Comparison of ENCODE assay signal across 26 mouse cellular contexts in the genomic region with DNA sequence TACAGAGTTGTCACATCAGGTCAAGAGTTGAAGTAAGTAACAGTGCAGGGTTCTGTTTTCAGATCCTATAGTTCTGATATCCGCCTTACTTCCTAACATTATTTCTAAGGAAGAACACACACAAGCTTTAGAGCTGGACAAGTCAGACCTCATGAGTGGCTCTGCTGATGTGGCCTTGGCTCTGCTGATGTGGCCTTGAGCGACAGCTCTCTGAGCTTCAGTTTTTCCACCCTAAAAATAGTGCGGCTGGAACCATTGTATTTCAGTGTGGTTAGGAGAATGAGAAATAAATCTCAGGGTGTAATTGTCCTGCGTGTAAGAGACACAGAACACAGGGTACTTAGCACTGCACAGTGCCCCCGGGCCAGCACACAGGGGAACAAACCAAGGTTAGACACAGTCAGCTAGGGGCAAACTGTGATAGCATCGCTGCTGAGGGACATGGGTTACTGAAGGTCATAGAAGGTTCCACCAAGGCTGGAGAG. TPM values are rescaled to one million over a fixed set of nuclear protein-coding genes. Genes with fewer than 3 reads are reported as not detected.
DNase-seq lines count a peak whose midpoint lies in the region; ATAC-seq and TF ChIP-seq lines count a peak whose summit lies in the region.
"Had no signal": no experiment of that assay in that cellular context is flagged by ENCODE, and none has a peak within 500 bp of the region (broad histone marks: within the 10 kb centered on the region; RNA-seq: fewer than 3 reads in every experiment).

No protein-coding gene starts in this region.

- no peak for ATAC-seq in intestine, postnatal 0 days
- ATAC-seq in forebrain, embryonic 11.5 days (replicated peaks; ENCODE audit: low FRiP score), result no peak
- ATAC-seq: forebrain, embryonic 15.5 days had no signal

- peak; percentile 67 for DNase-seq in adrenal gland, adult 2 months
- no peak for DNase-seq in adrenal gland, postnatal 4 days (ENCODE audit: low spot score in 2 of 2)
- peak; percentile 33 for DNase-seq in adrenal gland, postnatal 25 days
- DNase-seq in cerebellum, postnatal 4 days (ENCODE audit: low spot score in 2 of 2), result no peak
- DNase-seq in cerebellum, postnatal 14 days, result no peak
- DNase-seq in forebrain, embryonic 11.5 days (ENCODE audit: low spot score), result no peak
- DNase-seq: cerebellum, adult 18-20 months; cerebellum, adult 9-11 months; embryo, embryonic 11 days; gastrocnemius, postnatal 36 days; heart, adult 11 months; kidney, adult 11 months had no signal

- H3K36me3 ChIP-seq in intestine, postnatal 0 days (ENCODE audit: control insufficient read depth, insufficient read depth), result no peaks in the 10 kb centered on the region
- H3K36me3 ChIP-seq in forebrain, embryonic 11.5 days (ENCODE audit: control insufficient read depth, insufficient read depth, low read length), result no peaks in the 10 kb centered on the region
- H3K36me3 ChIP-seq: embryonic facial prominence, embryonic 15.5 days; forebrain, embryonic 10.5 days; forebrain, embryonic 15.5 days; heart, embryonic 12.5 days; hindbrain, embryonic 10.5 days had no signal

- no peaks in the 10 kb centered on the region for H3K27me3 ChIP-seq in intestine, postnatal 0 days (replicated peaks; ENCODE audit: control insufficient read depth, insufficient read depth, low read length)
- H3K27me3 ChIP-seq in forebrain, embryonic 11.5 days (ENCODE audit: control insufficient read depth, insufficient read depth, low read length), result peaks cover 15% of the 10 kb centered on the region; the same call in 1 of the 2 replicates
- H3K27me3 ChIP-seq: embryonic facial prominence, embryonic 15.5 days; forebrain, embryonic 15.5 days; heart, embryonic 12.5 days had no signal

- H3K4me3 ChIP-seq in intestine, postnatal 0 days (ENCODE audit: low read depth, low read length), result no peak overlapping the region
- H3K4me3 ChIP-seq in forebrain, embryonic 11.5 days (ENCODE audit: low read depth, low read length), result no peak overlapping the region
- H3K4me3 ChIP-seq: embryonic facial prominence, embryonic 15.5 days; erythroblast, embryonic 14.5 days; forebrain, embryonic 10.5 days; forebrain, embryonic 15.5 days; heart, embryonic 12.5 days; hindbrain, embryonic 10.5 days had no signal

- peak overlapping the region; percentile 10; the same call in 1 of the 2 replicates for H3K4me2 ChIP-seq in intestine, postnatal 0 days (replicated peaks; ENCODE audit: low read depth)
- H3K4me2 ChIP-seq in forebrain, embryonic 11.5 days (ENCODE audit: low read depth, low read length, severe bottlenecking), result no peak overlapping the region
- H3K4me2 ChIP-seq: embryonic facial prominence, embryonic 15.5 days; forebrain, embryonic 15.5 days; heart, embryonic 12.5 days; hindbrain, embryonic 14.5 days had no signal

- H3K27ac ChIP-seq in intestine, postnatal 0 days (ENCODE audit: low read depth, low read length), result no peak overlapping the region; the same call in 1 of the 2 replicates
- H3K27ac ChIP-seq in forebrain, embryonic 11.5 days (ENCODE audit: low read depth, low read length), result no peak overlapping the region
- H3K27ac ChIP-seq: embryonic facial prominence, embryonic 15.5 days; forebrain, embryonic 10.5 days; forebrain, embryonic 15.5 days; hindbrain, embryonic 10.5 days; hindbrain, embryonic 14.5 days had no signal

- H3K4me1 ChIP-seq in intestine, postnatal 0 days (replicated peaks; ENCODE audit: control insufficient read depth, insufficient read depth, low read length), result no peaks in the 10 kb centered on the region
- H3K4me1 ChIP-seq in forebrain, embryonic 11.5 days (replicated peaks; ENCODE audit: control insufficient read depth, insufficient read depth, low read length), result 0 out of 2 replicates have a peak, but pooled peaks cover 5% of the 10 kb centered on the region
- H3K4me1 ChIP-seq: heart, embryonic 12.5 days had no signal

- TF ChIP-seq CTCF in intestine, postnatal 0 days (IDR thresholded peaks at IDR 0.05; ENCODE audit: low read depth), result no peak

- H3K9me3 ChIP-seq in intestine, postnatal 0 days (ENCODE audit: control insufficient read depth), result no peaks in the 10 kb centered on the region
- H3K9me3 ChIP-seq in forebrain, embryonic 11.5 days (ENCODE audit: control insufficient read depth, low read length), result no peaks in the 10 kb centered on the region
- H3K9me3 ChIP-seq: embryonic facial prominence, embryonic 15.5 days; forebrain, embryonic 15.5 days; heart, embryonic 12.5 days; hindbrain, embryonic 10.5 days had no signal

- WGBS in intestine, postnatal 0 days, result 79% methylated on average over 6 of the region's 6 CpGs
- WGBS in forebrain, embryonic 11.5 days, result 87% methylated on average over 6 of the region's 6 CpGs

- H3K9ac ChIP-seq in intestine, postnatal 0 days (ENCODE audit: low read depth, low read length), result no peak overlapping the region
- no peak overlapping the region for H3K9ac ChIP-seq in forebrain, embryonic 11.5 days (ENCODE audit: low read length)
- H3K9ac ChIP-seq: embryonic facial prominence, embryonic 15.5 days; forebrain, embryonic 15.5 days; heart, embryonic 12.5 days; hindbrain, embryonic 14.5 days had no signal

RNA-seq across cellular contexts. Expression of gene Capn8, which starts 0.6 kb away (rescaled TPM):
- total RNA-seq in adrenal gland, adult 2 months (2021), result under 1 TPM; 0.17 to 0.38 TPM
- polyA plus RNA-seq in adrenal gland, adult 2 months (2012; rRNA removed), result not detected in 2 replicates
- total RNA-seq in adrenal gland, postnatal 4 days (2021), result under 1 TPM in 1 of 2 experiments, not detected in 1; 0.11 TPM
- total RNA-seq in adrenal gland, postnatal 25 days (2021), result 0.30 TPM in 1 of 2 replicates, not detected in the other
- polyA plus RNA-seq in intestine, postnatal 0 days (2015; fragmentation: Nextera tagmentation; extraction: Ambion mirVana), result 1.0 and 1.4 TPM in 2 replicates
- polyA plus RNA-seq in forebrain, embryonic 11.5 days (2014; fragmentation: Nextera tagmentation; extraction: Ambion mirVana), result 0.08 TPM in 1 of 2 replicates, not detected in the other
- total RNA-seq: gastrocnemius, adult 8-10 months; gastrocnemius, postnatal 36 days; heart, postnatal 25 days; MEL had no signal
- polyA plus RNA-seq: C2C12; embryonic facial prominence, embryonic 11.5 days; erythroblast, embryonic 14.5 days; forebrain, embryonic 10.5 days; heart, embryonic 12.5 days; heart, embryonic 16.5 days; hindbrain, embryonic 14.5 days had no signal

RNA-seq across cellular contexts. Expression of gene Capn2, which starts 48.0 kb away (rescaled TPM):
- 100 to 1,000 TPM in 1 of 2 experiments, 10 to 100 TPM in 1; 67.7 to 105 TPM for total RNA-seq in adrenal gland, adult 2 months (2021)
- 25.9 and 34.3 TPM in 2 replicates for polyA plus RNA-seq in adrenal gland, adult 2 months (2012; rRNA removed)
- total RNA-seq in adrenal gland, postnatal 4 days (2021), result 10 to 100 TPM; 67.3 to 72.8 TPM
- 52.1 and 56.2 TPM in 2 replicates for total RNA-seq in adrenal gland, postnatal 25 days (2021)
- 31.8 and 34.0 TPM in 2 replicates for polyA plus RNA-seq in intestine, postnatal 0 days (2015; fragmentation: Nextera tagmentation; extraction: Ambion mirVana)
- 90.8 and 91.6 TPM in 2 replicates for polyA plus RNA-seq in forebrain, embryonic 11.5 days (2014; fragmentation: Nextera tagmentation; extraction: Ambion mirVana)

Comparison
In these comparisons a context has a peak if more than half of its experiments do, and no peak if none do; other contexts are left out.
1. DNase-seq: peak in adrenal gland, adult 2 months (single experiment) and adrenal gland, postnatal 25 days (single experiment); none in adrenal gland, postnatal 4 days (0 of 2), cerebellum, postnatal 4 days (0 of 2), cerebellum, postnatal 14 days (0 of 2) and forebrain, embryonic 11.5 days (single experiment).